Mouse (Mus musculus) neural tube, embryonic 10.5 days (tissue): ENCODE data around the gene Rbm46.

Source experiments
- DNase-seq: peaks from one replicate; pipeline ENCODE4 v3.0.0-alpha.2; 2017; ENCODE audit warnings: low spot score; ENCODE audit errors: extremely low spot score

Rbm46 gene

GRCm38 (mm10) chr3:82876372-82876739 is at the start of gene Rbm46:
TSS of gene Rbm46 (minus strand) at chr3:82876483.
- peak; percentile 78 for DNase-seq

DNA sequence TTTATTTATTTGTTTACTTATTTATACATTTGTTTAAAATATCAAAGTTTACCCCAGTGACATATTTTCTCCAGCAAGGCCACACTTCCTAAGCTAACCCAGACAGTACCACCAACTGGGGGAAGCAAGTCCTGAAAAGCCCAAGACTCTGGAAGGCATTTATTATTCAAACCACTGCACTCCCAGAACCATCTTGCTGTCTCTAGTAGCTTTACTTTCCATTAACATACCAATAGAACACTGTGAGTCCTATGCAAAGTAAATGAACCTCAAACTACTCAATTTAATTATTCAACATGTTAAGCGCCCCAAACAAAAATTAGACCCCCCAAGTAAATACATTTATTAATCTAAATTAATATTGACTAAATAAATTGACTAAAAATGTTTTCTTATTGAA is 39.3 kb upstream of the Rbm46 start:
- DNase-seq, result no peak

DNA sequence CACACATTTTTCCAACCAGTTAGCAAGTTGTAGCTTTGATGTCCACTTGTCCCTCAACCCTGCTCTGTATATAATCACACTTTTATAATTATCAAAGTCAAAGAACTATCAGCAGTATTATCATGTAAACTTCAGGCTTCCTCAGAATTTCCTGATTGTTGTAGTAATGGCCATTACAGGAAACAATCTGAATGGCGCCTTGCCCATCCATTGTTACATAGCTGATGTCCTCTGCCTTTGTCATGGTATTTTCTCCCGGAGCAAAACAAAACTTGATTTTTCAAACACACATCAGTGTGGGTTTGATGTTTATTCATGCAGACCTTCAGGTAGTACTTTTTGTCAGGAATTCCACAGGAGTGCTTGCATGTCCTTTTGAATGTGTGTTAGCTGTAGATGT is 32.4 kb upstream of the Rbm46 start:
- no peak for DNase-seq

DNA sequence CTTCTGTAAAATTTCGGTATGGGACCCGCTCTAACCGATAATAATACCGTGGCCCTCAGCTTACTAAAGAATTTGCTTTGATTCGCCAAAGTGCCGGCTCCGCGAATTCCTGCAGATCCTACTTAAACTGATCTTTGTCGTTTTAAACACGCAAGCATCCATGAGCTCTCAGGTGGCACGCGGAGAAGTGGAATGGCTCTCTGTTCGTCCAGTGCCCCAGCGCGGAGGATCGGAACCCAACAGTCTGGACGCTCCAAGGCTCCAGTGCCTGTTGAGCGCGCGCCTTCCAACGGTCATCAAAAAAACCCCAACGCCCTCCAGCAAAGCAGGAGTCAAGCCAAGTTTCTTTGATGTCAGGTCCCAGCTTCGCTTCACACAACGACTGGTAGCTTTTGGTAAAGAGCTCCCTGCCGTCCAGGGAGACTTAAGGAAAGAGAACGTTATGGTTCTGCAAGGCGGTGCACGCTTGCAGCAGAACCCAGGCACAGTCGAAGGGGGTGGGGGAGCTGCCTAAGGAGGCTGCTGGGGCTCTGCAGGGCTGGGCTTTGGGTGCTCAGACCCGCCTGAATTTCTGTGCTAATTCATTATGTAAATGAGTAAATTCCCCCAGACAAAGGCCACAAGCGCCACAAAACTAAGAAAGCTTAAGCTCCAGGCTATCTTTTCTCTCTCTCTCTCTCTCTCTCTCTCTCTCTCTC is 28.1 kb upstream of the Rbm46 start:
- DNase-seq, result peak; percentile 40

GRCm38 (mm10) chr3:82903613-82904205 is 27.4 kb upstream of the Rbm46 start, which contains the start of gene Lrat:
TSS of gene Lrat (minus strand) at chr3:82903973.
- peak; percentile 37 for DNase-seq

GRCm38 (mm10) chr3:82902757-82903612 is 26.7 kb upstream of the Rbm46 start:
- peak; percentile 19 for DNase-seq

DNA sequence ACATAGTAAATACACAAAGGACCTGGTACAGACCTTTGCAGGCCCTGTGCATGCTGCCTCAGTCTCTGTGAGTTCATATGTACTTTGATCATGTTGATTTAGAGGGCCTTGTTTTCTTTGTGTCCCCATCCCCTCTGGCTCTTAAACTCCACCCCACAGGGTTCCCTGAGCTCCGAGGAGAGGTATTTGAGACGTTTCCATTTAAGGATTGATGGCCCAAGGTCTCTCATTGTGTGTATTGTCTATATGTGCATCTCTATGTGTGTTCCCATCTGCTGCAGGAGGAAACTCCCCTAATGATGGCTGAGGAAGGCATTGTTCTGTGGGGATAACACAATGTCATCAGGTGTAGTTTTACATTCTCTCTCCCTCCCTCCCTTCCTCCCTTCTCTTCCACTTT is 12.6 kb upstream of the Rbm46 start:
- DNase-seq, result no peak

DNA sequence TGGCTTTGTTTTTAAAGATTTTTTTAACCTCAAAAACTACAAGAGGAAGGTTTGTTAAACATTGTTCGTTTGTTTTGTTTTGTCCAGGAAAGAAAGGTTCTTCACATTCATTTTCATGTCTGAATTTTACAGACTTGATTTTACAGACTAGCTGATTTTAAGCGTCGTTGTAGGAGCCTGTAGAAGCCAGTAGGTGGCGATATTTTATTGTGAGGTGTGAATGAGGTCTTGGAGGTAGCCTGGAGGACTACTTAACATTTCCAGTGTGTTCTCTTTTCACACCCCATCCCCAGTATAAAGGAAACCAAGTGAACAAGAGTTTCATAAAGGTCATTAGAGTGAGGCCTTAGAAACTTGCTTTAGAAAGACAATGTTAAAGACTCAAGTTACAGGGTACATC is 975 bp upstream of the Rbm46 start:
- DNase-seq, result no peak

DNA sequence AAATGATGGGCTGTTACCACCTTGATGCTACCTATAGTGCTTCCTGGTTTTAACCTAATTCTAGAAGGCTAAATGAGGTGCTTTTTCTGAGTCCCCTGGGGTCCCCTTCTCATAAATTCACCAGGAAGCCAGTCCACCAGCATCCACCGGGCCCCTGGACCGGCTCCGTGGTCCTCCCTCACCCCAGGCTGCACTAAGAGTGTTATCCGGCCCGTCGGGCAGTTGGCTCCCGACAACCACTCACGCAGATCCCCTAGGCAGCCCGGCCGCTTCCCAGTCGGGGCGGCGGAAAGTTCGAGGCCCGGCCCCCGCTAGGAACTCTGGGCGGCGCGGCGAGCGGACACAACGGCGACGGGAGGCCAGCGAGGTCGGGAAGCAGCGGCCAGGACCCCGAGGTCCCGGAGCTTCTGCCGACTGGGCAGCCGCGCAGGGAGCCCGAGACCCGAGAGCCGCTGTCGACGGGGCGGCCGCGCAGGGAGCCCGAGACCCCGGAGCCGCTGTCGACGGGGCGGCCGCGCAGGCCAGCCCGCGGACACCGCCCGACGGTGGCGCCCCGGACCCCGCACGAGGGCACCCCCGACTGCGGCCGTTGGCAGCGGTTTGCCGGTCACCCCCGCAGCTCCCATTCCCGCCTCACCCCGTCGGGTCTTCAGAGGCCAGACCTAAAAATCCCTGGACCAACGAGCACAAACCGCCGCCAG is 462 bp downstream of the Rbm46 start:
- no peak for DNase-seq

GRCm38 (mm10) chr3:82857414-82858077 is 18.7 kb downstream of the Rbm46 start:
- no peak for DNase-seq

DNA sequence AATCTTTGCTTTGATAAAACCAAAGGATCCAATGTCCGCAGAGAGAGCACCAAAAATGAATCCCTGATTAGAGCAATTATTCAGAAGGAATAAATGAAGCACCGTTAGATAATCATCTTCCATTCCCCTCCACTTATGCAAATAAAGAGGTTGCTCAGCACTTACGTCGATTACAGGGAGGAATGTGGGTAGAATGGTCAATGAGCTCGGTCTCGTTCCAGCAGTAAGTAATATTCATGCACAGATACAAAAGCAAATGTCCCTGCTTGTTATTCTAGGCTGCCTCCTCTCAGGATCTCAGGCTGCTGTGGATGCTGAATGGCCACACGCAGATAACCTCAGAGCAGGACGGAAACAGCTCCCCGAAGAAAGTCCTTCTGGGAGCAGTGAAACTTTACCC is 51.1 kb downstream of the Rbm46 start:
- no peak for DNase-seq

- DNase-seq, result no peak
These were observed 64.4 kb downstream of the Rbm46 start for GRCm38 (mm10) chr3:82811851-82812250.

DNA sequence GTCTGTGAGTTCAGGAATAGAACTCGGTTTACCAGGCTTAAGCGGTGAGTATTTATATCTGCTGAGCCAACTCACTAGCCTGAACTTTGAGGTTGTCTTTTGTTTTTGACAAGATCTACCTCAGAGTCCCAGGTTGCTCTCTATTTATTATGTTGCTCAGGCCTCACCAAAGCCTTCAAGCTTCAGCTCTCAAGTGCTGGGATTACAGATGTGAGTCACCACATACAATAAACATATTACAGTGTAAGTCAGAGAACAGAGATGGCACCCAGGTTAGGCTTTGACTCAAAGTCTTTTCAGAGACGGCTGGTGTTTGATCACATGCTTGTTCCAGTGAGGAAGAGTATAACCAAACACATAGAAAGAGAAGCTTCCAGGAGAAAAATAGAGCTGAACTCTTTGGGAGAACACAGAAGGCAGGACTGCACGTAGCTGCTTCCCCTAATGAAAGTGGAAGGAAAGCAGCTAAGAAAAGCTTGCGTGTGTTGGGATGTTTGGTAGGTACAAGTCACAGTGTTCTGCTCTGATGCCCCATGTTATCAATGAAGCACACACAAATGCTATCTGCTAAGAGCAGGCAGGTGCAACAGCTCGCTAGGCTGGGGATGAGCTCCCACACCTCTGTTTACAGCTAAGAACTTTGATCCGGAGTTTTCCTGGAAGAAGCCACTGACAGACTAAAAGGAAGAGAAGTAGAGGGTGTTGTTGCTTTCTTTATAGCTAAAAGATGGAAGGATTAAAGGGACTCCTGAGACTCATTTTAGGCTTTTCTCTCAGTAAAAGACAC is 65.8 kb downstream of the Rbm46 start:
- no peak for DNase-seq

DNA sequence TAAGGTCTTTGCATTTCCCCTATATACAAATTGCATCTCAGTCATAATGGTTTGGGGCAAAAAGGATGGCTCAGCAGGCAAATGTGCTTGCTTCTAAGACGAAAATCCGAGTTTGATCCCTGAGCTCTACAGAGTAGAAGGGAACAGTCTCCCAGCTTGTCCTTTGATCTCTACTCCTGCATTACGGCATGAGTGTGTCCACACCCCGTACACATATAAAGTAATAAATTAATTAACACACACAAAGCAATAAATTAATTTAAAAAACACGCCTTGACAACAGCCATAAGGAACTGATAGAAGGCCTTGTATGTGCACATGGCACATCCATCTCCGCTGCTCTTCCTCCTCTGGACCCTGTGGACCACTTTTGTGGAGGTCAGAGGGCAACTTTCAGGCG is 66.5 kb downstream of the Rbm46 start:
- no peak for DNase-seq

DNA sequence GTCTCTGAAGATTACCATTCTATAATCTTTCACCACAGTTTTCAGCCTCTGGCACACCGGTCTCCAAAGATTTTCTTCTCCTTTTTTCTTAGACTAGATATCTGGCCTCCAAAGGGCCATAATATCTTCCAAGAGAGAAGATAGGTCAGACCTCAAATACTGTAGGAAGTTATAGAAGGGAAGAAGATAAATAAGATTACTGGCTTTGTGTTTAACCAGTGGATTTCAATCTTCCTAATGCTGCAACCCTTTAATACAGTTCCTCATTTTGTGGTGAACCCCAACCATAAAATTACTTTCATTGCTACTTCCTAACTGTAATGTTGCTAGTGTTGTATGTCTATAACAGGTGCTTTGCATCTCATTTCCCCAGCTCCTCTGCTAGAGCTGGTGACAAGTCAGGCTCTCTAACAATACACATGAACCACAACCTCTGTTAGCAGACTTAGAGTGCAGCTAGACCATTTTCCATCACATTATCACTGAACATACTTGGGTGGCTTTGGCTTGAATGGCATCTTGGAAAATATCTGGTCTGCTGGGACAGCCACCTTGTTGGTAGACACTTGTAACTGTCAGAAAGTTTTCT is 67.9 kb downstream of the Rbm46 start:
- no peak for DNase-seq

GRCm38 (mm10) chr3:82805291-82805690 is 71.0 kb downstream of the Rbm46 start:
- DNase-seq, result no peak

- DNase-seq, result no peak
These were observed 75.8 kb downstream of the Rbm46 start for GRCm38 (mm10) chr3:82800470-82800843.

DNA sequence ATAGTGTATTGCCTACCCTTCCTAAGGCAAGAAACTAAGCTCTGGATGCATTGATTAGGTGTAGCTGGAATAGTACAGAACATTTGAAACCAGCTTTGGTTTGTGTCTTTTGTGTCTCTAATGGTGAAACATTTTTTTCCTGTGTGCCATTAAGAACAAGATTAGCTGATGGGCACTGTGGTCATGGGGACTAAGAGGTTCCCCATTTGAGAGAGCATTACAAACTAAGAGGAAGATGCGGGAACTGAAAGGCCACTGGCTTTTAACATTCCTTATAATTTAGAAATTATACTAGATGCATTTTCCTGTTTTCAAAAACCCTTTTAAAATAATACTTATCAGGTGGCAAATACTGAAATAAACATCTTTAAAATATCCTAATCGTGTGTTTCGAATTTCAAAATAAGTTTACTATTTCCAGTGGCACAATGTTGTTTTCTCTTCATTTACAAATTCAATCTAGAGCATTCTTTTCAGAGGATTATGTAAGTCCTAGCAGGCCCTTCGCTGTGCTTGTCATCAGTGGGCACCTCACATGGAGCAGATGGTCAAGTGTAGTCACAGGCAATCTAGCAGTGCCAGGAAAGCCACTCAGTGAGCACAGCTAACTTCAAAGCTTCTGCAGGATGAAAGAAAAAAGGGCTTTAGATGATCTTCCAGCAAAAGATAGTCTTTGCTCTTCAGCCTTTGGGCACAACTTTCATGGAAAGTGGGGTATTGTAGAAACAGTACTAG is 76.4 kb downstream of the Rbm46 start:
- no peak for DNase-seq

GRCm38 (mm10) chr3:82793656-82794055 is 82.6 kb downstream of the Rbm46 start:
- peak; percentile 1 for DNase-seq
